Mouse (Mus musculus) forebrain, embryonic 11.5 days (tissue): ENCODE data around the gene Rfx7. TPM values are rescaled to one million over a fixed set of nuclear protein-coding genes. Genes with fewer than 3 reads are reported as not detected.
A peak's percentile ranks its signal among the peaks of the same experiment; 100 is the strongest.

ENCODE experiments used
- ATAC-seq: fragments of 200-750 bp; cut with Nextera tagmentation; replicated peaks from 2 replicates; pipeline ENCODE4 v1.8.0; 2017; ENCODE audit warnings: moderate TSS enrichment; ENCODE audit not compliant: low FRiP score
- DNase-seq: peaks from one replicate; pipeline ENCODE4 v3.0.0-alpha.2; 2017; ENCODE audit warnings: low spot score
- H3K27ac ChIP-seq: fragments of 300-500 bp; sonication (generic); 2 replicates; pipeline ENCODE4 v1.5.1; 2014; ENCODE audit warnings: low read depth, low read length
- H3K27me3 ChIP-seq: fragments of 300-500 bp; sonication (generic); 2 replicates; pipeline ENCODE4 v1.6.1; 2014; ENCODE audit warnings: mild to moderate bottlenecking, low read length, mixed read lengths; ENCODE audit not compliant: control insufficient read depth, insufficient read depth
- H3K36me3 ChIP-seq: fragments of 300-500 bp; sonication (generic); 2 replicates; pipeline ENCODE4 v1.6.1; 2014; ENCODE audit warnings: mild to moderate bottlenecking, low read length, moderate library complexity, mixed read lengths; ENCODE audit not compliant: control insufficient read depth, insufficient read depth
- H3K4me1 ChIP-seq: fragments of 300-500 bp; sonication (generic); replicated peaks from 2 replicates; pipeline ENCODE4 v1.6.1; 2014; ENCODE audit warnings: low read length, mixed read lengths; ENCODE audit not compliant: control insufficient read depth, insufficient read depth
- H3K4me2 ChIP-seq: fragments of 300-500 bp; sonication (generic); 2 replicates; pipeline ENCODE4 v1.6.1; 2014; ENCODE audit warnings: low read depth, mild to moderate bottlenecking, low read length, moderate library complexity, mixed read lengths; ENCODE audit not compliant: severe bottlenecking
- H3K4me3 ChIP-seq: fragments of 300-500 bp; sonication (generic); 2 replicates; pipeline ENCODE4 v1.5.1; 2014; ENCODE audit warnings: low read depth, low read length
- H3K9ac ChIP-seq: fragments of 300-500 bp; sonication (generic); 2 replicates; pipeline ENCODE4 v1.6.1; 2014; ENCODE audit warnings: low read length
- H3K9me3 ChIP-seq: fragments of 300-500 bp; sonication (generic); 2 replicates; pipeline ENCODE4 v1.6.1; 2016; ENCODE audit warnings: low read length, mixed read lengths; ENCODE audit not compliant: control insufficient read depth
- WGBS: fragments of 180-500 bp; shearing (Covaris S2); extraction: QIAGEN DNeasy Blood & Tissue Kit; methylation state at CpG from one replicate; pipeline ENCODE4 v1.1.7; 2014; 5-methylcytosine and 5-hydroxymethylcytosine counted together
- polyA plus RNA-seq: library from polyadenylated mRNA; unstranded; fragments of >200 nt; fragmentation: Nextera tagmentation; extraction: Ambion mirVana; gene quantifications from 2 replicates; pipeline ENCODE4 v1.2.1, GENCODE M21; 2014

The Rfx7 gene
- polyA plus RNA-seq, 1 experiment from 2014 or later, result 28.0 TPM

- Histone ChIP-seq H3K4me2 (peak overlapping the region; percentile 70), H3K9me3 (no peaks in the 10 kb centered on the region), H3K4me1 (peaks cover 8% of the 10 kb centered on the region), H3K9ac (peak overlapping the region; percentile 98), H3K27ac (peak overlapping the region; percentile 99), H3K36me3 (no peaks in the 10 kb centered on the region), H3K4me3 (peak overlapping the region; percentile 92), H3K27me3 (no peaks in the 10 kb centered on the region)
- WGBS, result 2% methylated on average over 35 of the region's 35 CpGs
- DNase-seq (peak; percentile 94), ATAC-seq (peak; percentile 94)
Measured at GRCm38 (mm10) chr9:72531291-72531995, 597 bp upstream of the Rfx7 start.

GRCm38 (mm10) chr9:72532381-72533088 is 495 bp downstream of the Rfx7 start:
- H3K4me2 ChIP-seq, result peak overlapping the region; percentile 70
- H3K27ac ChIP-seq, result peak overlapping the region; percentile 99
- peaks cover 8% of the 10 kb centered on the region for H3K4me1 ChIP-seq
- DNase-seq (peak; percentile 86), ATAC-seq (peak; percentile 49)
- H3K9ac ChIP-seq, result peak overlapping the region; percentile 98
- peak overlapping the region; percentile 92 for H3K4me3 ChIP-seq
- H3K9me3 ChIP-seq, result no peaks in the 10 kb centered on the region
- H3K27me3 ChIP-seq, result no peaks in the 10 kb centered on the region
- WGBS, result under 1% methylated on average over 53 of the region's 55 CpGs
- no peaks in the 10 kb centered on the region for H3K36me3 ChIP-seq

- 0% methylated on average over 2 of the region's 2 CpGs for WGBS
- DNase-seq (no peak), ATAC-seq (peak; percentile 8; the same call in 1 of the 2 replicates)
- Histone ChIP-seq H3K9me3 (no peaks in the 10 kb centered on the region), H3K36me3 (no peaks in the 10 kb centered on the region), H3K4me1 (peaks cover 8% of the 10 kb centered on the region), H3K4me2 (peak overlapping the region; percentile 70), H3K27me3 (no peaks in the 10 kb centered on the region), H3K9ac (peak overlapping the region; percentile 98), H3K27ac (peak overlapping the region; percentile 99), H3K4me3 (peak overlapping the region; percentile 92)
Measured at GRCm38 (mm10) chr9:72533089-72533415, 1.0 kb downstream of the Rfx7 start.

- peak overlapping the region; percentile 34; the same call in 1 of the 2 replicates for H3K4me2 ChIP-seq
- WGBS, result 98% methylated on average over 2 of the region's 2 CpGs
- no peaks in the 10 kb centered on the region for H3K9me3 ChIP-seq
- DNase-seq, result no peak
- H3K27me3 ChIP-seq, result no peaks in the 10 kb centered on the region
- H3K9ac ChIP-seq, result no peak overlapping the region
- no peak overlapping the region for H3K4me3 ChIP-seq
- ATAC-seq, result no peak
- no peak overlapping the region for H3K27ac ChIP-seq
- no peaks in the 10 kb centered on the region for H3K36me3 ChIP-seq
- H3K4me1 ChIP-seq, result peaks cover 8% of the 10 kb centered on the region
Measured at GRCm38 (mm10) chr9:72534985-72535384, 2.9 kb downstream of the Rfx7 start.

- H3K4me3 ChIP-seq, result no peak overlapping the region
- H3K4me1 ChIP-seq, result peaks cover 7% of the 10 kb centered on the region
- DNase-seq (no peak), ATAC-seq (no peak)
- WGBS, result 90% methylated on average over 3 of the region's 3 CpGs
- H3K9ac ChIP-seq, result no peak overlapping the region
- H3K27ac ChIP-seq, result no peak overlapping the region
- no peaks in the 10 kb centered on the region for H3K9me3 ChIP-seq
- no peaks in the 10 kb centered on the region for H3K36me3 ChIP-seq
- no peaks in the 10 kb centered on the region for H3K27me3 ChIP-seq
- H3K4me2 ChIP-seq, result no peak overlapping the region
Measured at GRCm38 (mm10) chr9:72535394-72535793, 3.4 kb downstream of the Rfx7 start.

GRCm38 (mm10) chr9:72537086-72537485 is 5.0 kb downstream of the Rfx7 start:
- H3K27ac ChIP-seq, result no peak overlapping the region
- no peaks in the 10 kb centered on the region for H3K27me3 ChIP-seq
- no peaks in the 10 kb centered on the region for H3K9me3 ChIP-seq
- H3K9ac ChIP-seq, result no peak overlapping the region
- DNase-seq (no peak), ATAC-seq (no peak)
- no peak overlapping the region for H3K4me3 ChIP-seq
- H3K4me2 ChIP-seq, result no peak overlapping the region
- H3K4me1 ChIP-seq, result no peaks in the 10 kb centered on the region
- no peaks in the 10 kb centered on the region for H3K36me3 ChIP-seq
- 32% methylated on average over 1 of the region's 1 CpGs for WGBS

GRCm38 (mm10) chr9:72543590-72543989 is 11.6 kb downstream of the Rfx7 start:
- ATAC-seq (no peak), DNase-seq (no peak)
- Histone ChIP-seq H3K27me3 (no peaks in the 10 kb centered on the region), H3K36me3 (no peaks in the 10 kb centered on the region; the same call in 1 of the 2 replicates), H3K4me1 (no peaks in the 10 kb centered on the region), H3K9ac (no peak overlapping the region), H3K9me3 (no peaks in the 10 kb centered on the region), H3K27ac (no peak overlapping the region), H3K4me3 (no peak overlapping the region), H3K4me2 (no peak overlapping the region)

GRCm38 (mm10) chr9:72558780-72559179 is 26.7 kb downstream of the Rfx7 start:
- ATAC-seq, result no peak
- no peaks in the 10 kb centered on the region for H3K36me3 ChIP-seq
- no peak overlapping the region for H3K9ac ChIP-seq
- no peaks in the 10 kb centered on the region for H3K4me1 ChIP-seq
- DNase-seq, result no peak
- no peak overlapping the region for H3K4me2 ChIP-seq
- H3K27me3 ChIP-seq, result no peaks in the 10 kb centered on the region
- WGBS, result 84% methylated on average over 1 of the region's 1 CpGs
- H3K9me3 ChIP-seq, result no peaks in the 10 kb centered on the region
- H3K27ac ChIP-seq, result no peak overlapping the region
- no peak overlapping the region for H3K4me3 ChIP-seq

- Histone ChIP-seq H3K36me3 (no peaks in the 10 kb centered on the region), H3K9ac (no peak overlapping the region), H3K27ac (no peak overlapping the region), H3K27me3 (no peaks in the 10 kb centered on the region), H3K4me2 (no peak overlapping the region), H3K4me1 (no peaks in the 10 kb centered on the region), H3K4me3 (no peak overlapping the region), H3K9me3 (no peaks in the 10 kb centered on the region)
- DNase-seq, result no peak
- no peak for ATAC-seq
- 94% methylated on average over 2 of the region's 2 CpGs for whole genome bisulfite sequencing
Measured at GRCm38 (mm10) chr9:72560316-72560715, 28.3 kb downstream of the Rfx7 start.
